Mouse (Mus musculus): ENCODE measurements around the gene Rnf187.
A peak's percentile ranks its signal among the peaks of the same experiment; 100 is the strongest.

The Rnf187 gene

GRCm38 (mm10) chr11:58947306-58947705 is 8.6 kb upstream of the Rnf187 start:
- DNase-seq (ENCODE audit: low spot score) = no peak

DNA sequence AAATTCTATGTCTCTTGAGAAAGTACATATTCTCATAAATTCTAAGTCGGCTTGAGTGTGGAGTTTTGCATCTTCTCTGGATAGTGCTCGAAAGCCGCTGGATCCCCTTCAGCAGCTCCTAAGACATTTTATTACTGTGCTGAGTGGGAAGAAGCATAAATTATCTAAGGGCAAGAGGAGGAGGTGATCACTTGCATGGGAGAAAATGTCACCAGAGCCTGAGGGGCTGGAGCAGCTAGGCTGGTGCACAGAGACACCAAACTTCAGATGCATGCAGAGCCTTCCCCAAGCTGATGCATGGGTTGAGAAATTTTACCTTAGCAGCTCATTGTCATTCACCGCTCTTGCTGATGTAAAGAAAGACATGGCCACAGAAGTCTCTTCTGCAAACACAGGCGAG is 5.4 kb upstream of the Rnf187 start:
- no peak for DNase-seq (ENCODE audit: low spot score)

- no peak for DNase-seq (ENCODE audit: low spot score)
These were observed 348 bp upstream of the Rnf187 start for GRCm38 (mm10) chr11:58939088-58939439.

DNA sequence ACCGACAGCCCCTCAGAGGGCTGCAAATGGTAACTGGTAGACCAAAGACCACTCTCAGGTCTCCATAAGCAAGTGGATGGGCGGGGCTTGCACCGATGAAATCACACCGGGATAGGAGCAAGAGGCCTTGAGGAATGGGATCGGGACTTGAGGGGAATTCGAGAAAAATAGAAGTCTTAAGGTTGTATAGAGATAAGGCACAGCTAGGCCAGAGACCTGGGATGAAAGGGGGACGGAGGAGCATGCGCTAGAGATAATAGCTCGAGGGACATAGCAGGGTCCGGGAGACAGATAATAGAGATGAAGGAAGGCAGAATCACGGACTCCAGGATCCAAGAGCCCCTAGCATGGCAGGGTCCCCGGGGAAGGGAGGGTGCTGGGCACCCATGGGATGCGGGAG is 807 bp downstream of the Rnf187 start:
- no peak for DNase-seq (ENCODE audit: low spot score)

DNA sequence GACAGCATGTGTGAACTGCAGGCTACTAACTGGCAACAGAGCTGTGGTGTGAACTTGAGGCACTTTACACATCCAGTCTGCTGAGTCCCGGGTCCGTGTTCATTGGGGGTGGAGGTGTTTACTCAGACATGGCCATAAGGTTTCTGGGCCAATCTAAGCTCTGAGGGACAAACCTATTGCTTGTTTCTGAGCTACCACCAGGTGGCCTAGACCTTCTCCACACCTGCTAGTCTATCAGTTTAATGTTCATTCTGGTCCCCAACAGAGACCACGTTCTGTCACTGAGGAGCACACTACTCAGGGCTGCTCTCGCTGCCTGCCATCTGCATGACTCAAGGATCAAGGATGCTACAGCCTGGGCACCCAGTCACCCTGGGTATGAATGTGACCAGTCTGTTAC is 7.1 kb downstream of the Rnf187 start:
- no peak for DNase-seq (ENCODE audit: low spot score)

DNA sequence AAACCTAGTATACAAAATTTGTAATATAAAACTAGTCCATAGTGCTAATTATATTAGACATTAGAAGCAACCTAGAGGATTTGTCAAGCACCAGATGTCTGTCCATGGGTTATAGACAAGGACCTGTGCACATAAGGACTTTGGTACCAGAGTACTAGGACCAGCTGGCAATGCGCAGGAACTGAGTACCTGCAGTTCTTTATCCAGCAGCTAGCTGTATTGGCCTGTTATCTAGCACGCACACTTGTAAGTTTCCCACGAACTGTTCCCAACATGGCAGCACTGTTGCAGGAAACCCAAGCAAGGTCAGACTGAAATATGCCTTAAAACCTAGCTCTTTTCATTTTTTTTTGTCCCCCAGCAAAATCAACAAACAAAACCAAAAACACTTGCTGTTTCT is 8.5 kb downstream of the Rnf187 start:
- no peak for DNase-seq (ENCODE audit: low spot score)

DNA sequence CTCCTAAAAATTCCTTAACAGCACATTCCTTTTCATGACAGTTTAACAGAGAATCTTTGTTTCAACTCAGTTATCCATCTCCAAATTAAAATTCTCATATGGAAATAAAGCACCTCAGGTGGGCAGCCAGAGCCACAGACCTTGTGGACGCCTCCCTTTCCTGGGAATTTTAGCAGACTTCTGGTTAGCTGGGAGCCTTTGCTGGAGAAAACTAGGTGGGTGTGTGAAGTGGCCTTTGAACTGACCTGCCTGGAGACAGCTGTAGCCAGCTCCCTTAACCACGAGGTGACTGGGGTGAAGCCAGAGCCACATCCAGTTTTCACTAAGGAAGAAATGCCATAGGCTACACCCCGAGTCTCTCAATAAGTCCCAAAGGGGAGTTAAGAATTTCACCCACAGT is 9.1 kb downstream of the Rnf187 start:
- no peak for DNase-seq (ENCODE audit: low spot score)

- DNase-seq (ENCODE audit: low spot score) = no peak
These were observed 9.7 kb downstream of the Rnf187 start for GRCm38 (mm10) chr11:58929055-58929454.

DNA sequence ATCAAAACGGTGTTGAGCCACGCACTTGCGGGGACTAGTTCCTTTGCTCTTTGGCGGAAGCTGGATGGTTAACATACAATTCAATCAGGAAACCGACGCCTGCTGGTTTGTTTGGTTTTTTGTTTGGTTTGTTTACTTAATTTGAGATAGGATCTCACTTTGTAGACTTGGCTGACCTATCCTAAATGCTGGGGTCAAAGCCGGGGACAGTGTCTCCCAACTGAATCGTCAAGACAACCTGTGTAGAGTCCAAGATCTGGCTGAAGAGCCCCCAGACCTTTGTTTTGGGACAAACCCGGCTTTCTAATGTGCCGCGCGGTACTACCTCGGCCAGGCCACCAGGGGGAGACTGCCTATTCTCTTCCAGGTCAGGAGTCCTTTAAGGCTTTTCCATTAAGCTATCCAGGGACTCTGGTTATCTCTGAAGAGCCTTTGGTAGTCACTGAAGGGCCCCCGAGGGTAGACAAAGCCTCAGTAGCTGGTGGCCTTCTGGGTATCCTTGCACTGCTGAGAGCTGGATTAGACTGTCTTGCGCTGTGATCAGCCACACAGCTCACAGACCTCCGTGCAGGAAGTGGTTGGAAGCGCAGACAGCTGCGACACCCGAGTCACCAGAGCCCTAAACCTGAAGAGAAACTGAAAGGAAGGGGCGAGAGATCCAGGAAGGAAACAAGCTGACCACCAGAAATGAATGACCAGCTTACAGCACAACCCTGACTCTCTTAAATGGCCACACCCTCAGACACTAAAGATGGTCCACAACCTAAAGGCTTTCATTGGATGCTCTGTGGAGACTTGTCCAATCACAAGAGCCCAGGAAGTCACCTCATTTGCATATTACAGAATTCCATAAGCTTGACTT is 10.7 kb downstream of the Rnf187 start:
- DNase-seq (ENCODE audit: low spot score) = peak; percentile 77

- no peak for DNase-seq (ENCODE audit: low spot score)
These were observed 11.7 kb downstream of the Rnf187 start for GRCm38 (mm10) chr11:58927053-58927452.

DNA sequence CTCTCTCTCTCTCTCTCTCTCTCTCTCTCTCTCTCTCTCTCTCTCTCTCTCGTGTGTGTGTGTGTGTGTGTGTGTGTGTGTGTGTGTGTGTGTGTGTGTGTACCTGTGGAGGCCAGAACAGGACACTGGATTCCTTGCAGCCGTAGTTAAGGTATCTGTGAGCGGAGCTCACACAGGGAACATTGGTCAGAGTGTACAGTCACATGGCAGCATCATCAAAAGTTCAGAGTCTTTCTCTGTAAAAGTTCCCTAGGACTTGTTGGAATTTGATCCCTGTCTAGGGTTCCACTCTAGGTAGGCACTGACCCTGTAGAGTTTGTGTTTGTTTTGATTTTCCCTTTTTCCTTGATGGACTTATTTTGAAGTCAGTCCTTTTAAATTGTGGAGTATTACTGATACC is 12.1 kb downstream of the Rnf187 start:
- DNase-seq (ENCODE audit: low spot score) = no peak

DNA sequence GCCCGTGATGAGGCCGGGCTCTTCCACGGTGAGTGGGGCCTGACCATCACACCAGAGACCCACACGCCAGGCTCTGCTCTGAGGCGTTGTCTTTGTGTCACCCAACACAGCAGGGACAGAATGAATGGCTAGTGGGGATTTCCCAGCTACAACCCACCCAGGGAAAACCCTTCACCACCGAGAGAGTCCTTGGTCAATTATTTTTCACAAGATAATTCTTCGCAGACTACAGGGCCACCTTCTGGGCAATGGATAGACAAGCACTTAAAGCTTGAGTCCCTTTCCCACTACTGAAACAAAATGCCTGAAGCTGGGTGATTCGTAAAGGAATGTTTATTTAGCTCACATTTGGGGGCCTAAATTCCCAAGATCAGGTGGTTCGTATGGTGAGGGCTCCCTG is 16.3 kb downstream of the Rnf187 start:
- no peak for DNase-seq (ENCODE audit: low spot score)

DNA sequence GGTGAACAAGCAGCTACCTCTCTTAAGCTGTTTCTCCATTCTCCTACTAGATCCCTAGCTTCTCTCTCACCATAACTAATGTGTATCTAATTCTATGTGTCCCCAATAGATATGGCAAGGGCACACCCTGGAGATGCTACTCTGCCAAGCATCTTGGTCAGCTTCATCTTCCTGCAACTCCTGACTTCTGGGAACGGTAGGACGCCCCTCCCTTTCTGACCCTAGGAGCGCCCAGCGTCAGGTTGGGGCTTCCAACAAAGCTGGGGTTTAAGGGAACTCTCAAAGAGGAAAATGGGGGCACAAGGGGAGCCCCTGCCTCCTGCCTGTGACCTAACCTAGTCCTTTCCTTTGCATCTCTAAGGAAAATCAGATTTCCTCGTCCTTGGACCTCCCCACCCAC is 20.0 kb downstream of the Rnf187 start:
- DNase-seq (ENCODE audit: low spot score) = no peak

DNA sequence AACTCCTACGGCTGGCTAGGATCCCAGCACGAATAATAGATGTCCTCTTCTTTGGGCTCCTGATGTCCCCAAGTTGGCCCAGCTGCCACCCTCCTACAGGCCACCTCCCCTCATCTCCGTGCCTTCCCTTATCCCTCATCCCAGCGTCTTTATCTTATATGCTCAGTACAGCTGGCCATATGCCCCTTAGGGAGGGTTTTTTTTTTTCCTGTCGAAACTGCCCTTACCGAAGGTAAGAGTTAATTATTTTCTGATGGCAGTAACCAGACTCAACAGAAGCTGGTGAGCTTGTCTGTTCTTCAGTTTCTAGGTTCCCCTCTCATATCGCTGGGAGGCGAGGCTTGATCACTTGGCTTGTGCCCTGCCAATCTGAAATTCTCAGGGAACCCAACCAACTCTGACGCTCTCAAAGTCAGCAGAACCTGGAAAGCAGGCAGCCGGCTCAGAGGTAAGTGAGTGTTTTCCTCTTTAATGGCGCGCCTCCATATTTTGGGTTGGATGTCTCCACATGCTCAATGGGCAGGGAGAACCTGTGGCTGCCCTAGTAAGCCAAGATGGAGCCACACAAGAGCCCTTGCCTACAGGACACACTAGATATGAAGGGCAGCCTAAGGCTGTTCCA is 20.9 kb downstream of the Rnf187 start, which contains the start of gene Btnl10:
TSS of gene Btnl10 (plus strand) at position 164 of the 622 bp plus-strand sequence.
- DNase-seq (ENCODE audit: low spot score) = peak; percentile 77

DNA sequence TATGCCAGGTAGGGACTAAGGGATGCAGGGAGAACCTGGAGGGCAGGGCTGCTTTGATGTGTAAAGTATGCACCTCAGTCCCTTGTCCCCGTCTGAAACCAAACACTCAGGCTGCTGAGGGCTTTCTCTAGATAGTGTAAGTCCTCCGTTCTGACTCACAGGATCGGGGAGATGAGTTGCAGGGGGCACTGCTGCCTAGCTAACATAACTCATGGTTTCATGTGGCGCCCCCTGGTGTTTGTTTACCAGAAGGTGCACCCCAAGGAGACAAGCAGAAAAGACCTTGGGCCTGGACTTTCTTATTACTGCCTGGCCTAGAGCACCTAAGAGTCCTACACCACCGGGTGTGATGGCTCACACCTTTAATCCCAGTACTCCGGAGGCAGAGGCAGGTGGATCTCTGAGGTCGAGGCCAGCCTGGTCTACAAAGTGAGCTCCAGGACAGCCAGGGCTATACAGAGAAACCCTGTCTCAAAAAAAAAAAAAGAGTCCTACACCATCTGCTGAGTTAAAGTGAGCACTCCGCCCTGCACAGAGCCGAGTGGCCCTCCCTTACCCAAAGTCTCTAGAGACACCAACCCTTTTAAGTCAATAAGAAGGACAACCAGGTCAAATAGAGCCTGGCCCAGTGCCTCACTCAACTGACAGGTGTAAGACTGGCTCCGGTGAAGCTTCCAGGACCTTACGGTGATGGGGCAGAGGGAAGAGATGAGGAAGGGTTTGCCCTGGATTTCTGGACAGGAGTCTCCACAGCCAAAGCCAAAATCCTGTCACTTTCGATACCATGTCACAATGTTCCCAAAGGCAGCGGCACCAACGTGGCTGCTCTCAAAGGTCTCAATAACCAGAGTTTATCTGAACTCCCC is 21.6 kb downstream of the Rnf187 start:
- peak; percentile 78 for DNase-seq (ENCODE audit: low spot score)

- DNase-seq (ENCODE audit: low spot score) = no peak
These were observed 24.2 kb downstream of the Rnf187 start for GRCm38 (mm10) chr11:58914461-58915028.

DNA sequence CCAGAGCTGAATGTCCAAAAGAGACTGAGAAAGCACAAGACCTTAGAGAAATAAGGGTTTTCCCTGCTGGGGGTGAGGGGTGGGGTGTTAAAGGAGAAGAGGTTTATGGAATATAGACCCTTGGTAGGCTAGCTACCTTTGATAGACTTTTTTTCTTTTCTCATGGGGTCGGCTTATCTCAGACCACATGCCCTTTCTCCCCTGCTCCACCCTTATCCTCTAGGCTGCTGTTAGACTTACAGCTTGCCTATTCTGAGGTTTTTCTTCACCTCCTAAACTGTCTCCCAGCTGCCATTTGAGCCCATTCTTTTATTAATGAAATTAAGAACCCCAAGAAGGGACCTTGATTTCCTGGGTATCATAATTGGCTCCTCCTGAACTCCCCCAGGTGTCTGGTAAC is 24.9 kb downstream of the Rnf187 start:
- no peak for DNase-seq (ENCODE audit: low spot score)

- no peak for DNase-seq (ENCODE audit: low spot score)
These were observed 33.9 kb downstream of the Rnf187 start for GRCm38 (mm10) chr11:58904838-58905237.

- DNase-seq (ENCODE audit: low spot score) = no peak
These were observed 34.4 kb downstream of the Rnf187 start for GRCm38 (mm10) chr11:58904410-58904718.

DNA sequence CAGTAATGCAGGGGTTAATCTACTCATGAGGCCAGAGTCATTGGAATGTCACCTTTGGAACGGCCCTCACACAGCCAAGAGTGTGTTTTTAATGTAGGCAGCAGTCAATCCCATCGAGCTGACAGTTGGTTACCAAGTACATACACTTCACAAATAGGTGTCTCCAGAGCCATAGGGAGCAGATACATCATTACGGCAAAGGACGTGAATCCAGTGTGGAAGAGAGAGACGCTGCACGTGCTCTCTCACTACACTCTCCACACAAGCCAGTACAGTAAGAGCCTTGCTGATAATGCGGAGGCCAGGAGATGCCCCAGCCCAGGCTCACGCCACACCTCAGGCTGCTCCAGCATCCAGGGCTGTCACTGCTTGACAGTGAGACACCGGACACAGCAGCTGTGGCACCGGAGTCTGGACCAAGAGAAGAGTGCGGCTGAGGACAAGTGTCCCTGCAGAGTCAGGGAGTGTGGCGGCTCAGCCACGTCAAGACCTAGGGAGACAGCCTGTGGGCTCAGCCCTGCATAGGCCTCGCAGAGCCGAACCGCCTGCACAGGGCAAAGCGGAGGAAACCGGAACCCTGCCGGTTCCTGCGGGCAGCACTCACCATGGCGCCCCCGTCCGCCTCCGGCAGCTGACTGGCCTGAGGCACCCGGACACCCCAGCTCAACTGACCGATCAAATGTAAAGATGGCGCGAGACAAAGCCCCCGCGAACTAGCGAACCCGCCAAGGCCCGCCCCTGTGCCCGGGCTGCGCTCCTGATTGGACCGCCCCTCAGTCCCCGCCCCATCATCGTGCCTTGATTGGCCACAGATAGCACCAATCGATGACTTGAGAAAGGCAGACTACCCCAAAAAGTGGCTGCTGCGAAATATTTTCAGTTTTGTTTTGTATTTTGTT is 35.0 kb downstream of the Rnf187 start, which contains the start of gene Zfp39:
TSS of gene Zfp39 (minus strand) at position 715 of the 899 bp plus-strand sequence.
- peak; percentile 98 for DNase-seq (ENCODE audit: low spot score)

GRCm38 (mm10) chr11:58901080-58901479 is 37.6 kb downstream of the Rnf187 start:
- no peak for DNase-seq (ENCODE audit: low spot score)

Measured in testis, postnatal 10 days (tissue).